ENCODE assay signal across 11 mouse cellular contexts in the genomic region with DNA sequence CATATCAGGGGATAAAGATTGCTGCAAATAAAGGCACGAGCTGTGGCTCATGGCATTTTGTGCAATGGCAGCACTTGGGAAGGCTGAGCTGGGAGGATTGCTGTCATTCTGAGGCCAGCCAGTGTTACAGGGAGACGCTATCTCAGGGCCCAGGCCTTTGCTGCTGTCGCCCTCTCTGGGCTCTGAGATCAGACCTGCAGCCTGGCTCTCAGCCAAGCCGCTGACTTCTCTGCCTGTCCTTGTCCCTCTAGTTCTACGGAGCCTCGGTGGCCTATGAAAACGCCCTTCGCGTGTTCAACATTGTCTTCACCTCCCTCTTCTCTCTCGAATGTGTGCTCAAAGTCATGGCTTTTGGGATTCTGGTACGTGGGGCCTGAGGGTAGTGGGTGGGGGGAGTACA.
DNase-seq lines count a peak whose midpoint lies in the region; ATAC-seq and TF ChIP-seq lines count a peak whose summit lies in the region.
"Had no signal": no experiment of that assay in that cellular context is flagged by ENCODE, and none has a peak within 500 bp of the region (broad histone marks: within the 10 kb centered on the region; RNA-seq: fewer than 3 reads in every experiment).

No protein-coding gene starts in this region.

- H3K9ac ChIP-seq in heart, embryonic 12.5 days: peak overlapping the region; percentile 26; the same call in 1 of the 2 replicates
- H3K9ac ChIP-seq in MEL (ENCODE audit: control insufficient read depth, low read depth, low read length, poor library complexity, severe bottlenecking): peak overlapping the region; percentile 30
- H3K9ac ChIP-seq in liver, embryonic 16.5 days (ENCODE audit: low read depth, low read length): peak overlapping the region; percentile 57

- DNase-seq in heart, postnatal 36 days: no peak
- peak; percentile 82 for DNase-seq in MEL (ENCODE audit: low read depth, low spot score)
- DNase-seq in brain, adult 2 months (ENCODE audit: low read depth, low spot score): peak; percentile 51
- DNase-seq in thymus, postnatal 4 days: no peak
- DNase-seq in kidney, adult 18-20 months: no peak
- no peak for DNase-seq in kidney, adult 11 months
- DNase-seq: kidney, adult 9 months; lung, postnatal 36 days had no signal

- peaks cover 25% of the 10 kb centered on the region for H3K4me1 ChIP-seq in heart, embryonic 12.5 days (replicated peaks)
- H3K4me1 ChIP-seq in MEL (ENCODE audit: control insufficient read depth in 1 of 2, insufficient read depth in 2 of 2, low read length in 2 of 2): peaks cover 3 to 18% of the 10 kb centered on the region in 2 experiments
- peaks cover 50% of the 10 kb centered on the region for H3K4me1 ChIP-seq in liver, embryonic 16.5 days (ENCODE audit: control insufficient read depth, low read depth, low read length)

- no peaks in the 10 kb centered on the region for H3K79me2 ChIP-seq in MEL (ENCODE audit: control insufficient read depth, insufficient read depth, low read length, poor library complexity)

- no peak for TF ChIP-seq EP300 in MEL (IDR thresholded peaks at IDR 0.05; ENCODE audit: low read depth in 1 of 2, low read length in 2 of 2)

- TF ChIP-seq RAD21 in MEL (IDR thresholded peaks at IDR 0.05; ENCODE audit: low read depth, low read length): no peak

- H3K27ac ChIP-seq in heart, embryonic 12.5 days (ENCODE audit: poor library complexity, severe bottlenecking): peak overlapping the region; percentile 50; the same call in 1 of the 2 replicates
- H3K27ac ChIP-seq in MEL (ENCODE audit: control insufficient read depth, low read depth, low read length): no peak overlapping the region
- H3K27ac ChIP-seq in liver, embryonic 16.5 days (ENCODE audit: low read length): peak overlapping the region; percentile 80

- H3K9me3 ChIP-seq in heart, embryonic 12.5 days (replicated peaks): peaks cover 3% of the 10 kb centered on the region; the same call in 1 of the 2 replicates
- no peaks in the 10 kb centered on the region for H3K9me3 ChIP-seq in MEL (replicated peaks; ENCODE audit: insufficient read depth, low read length)
- H3K9me3 ChIP-seq in liver, embryonic 16.5 days (replicated peaks; ENCODE audit: control insufficient read depth, low read length): no peaks in the 10 kb centered on the region

- TF ChIP-seq POLR2A in MEL (IDR thresholded peaks at IDR 0.05; ENCODE audit: control insufficient read depth in 1 of 2, insufficient read depth in 1 of 2, low read depth in 1 of 2, low read length in 2 of 2, poor library complexity in 1 of 2): no peak

- H3K27me3 ChIP-seq in heart, embryonic 12.5 days (replicated peaks): no peaks in the 10 kb centered on the region
- no peaks in the 10 kb centered on the region for H3K27me3 ChIP-seq in MEL (ENCODE audit: control insufficient read depth in 1 of 2, insufficient read depth in 2 of 2, low read length in 2 of 2)
- no peaks in the 10 kb centered on the region for H3K27me3 ChIP-seq in liver, embryonic 16.5 days (ENCODE audit: control insufficient read depth, insufficient read depth, low read depth, low read length)

- peak; percentile 47; the same call in 1 of the 2 replicates for ATAC-seq in heart, embryonic 12.5 days (ENCODE audit: insufficient number of reproducible peaks, low FRiP score)
- peak; percentile 86 for ATAC-seq in liver, embryonic 16.5 days (ENCODE audit: low read depth)

- intact Hi-C loops in heart, postnatal 36 days (cut with DNase I): no loop called here

- TF ChIP-seq CTCF in MEL (IDR thresholded peaks at IDR 0.05 in 2 of 3, conservative IDR thresholded peaks at IDR 0.05 in 1 of 3; ENCODE audit: control insufficient read depth in 1 of 3, insufficient read depth in 1 of 3, low read depth in 2 of 3, low read length in 3 of 3, poor library complexity in 1 of 3, severe bottlenecking in 1 of 3): peak in 2 of 3 experiments; percentile 10 to 22; a peak in 3 of 6 replicates

- WGBS in heart, embryonic 12.5 days: 44% methylated on average over 11 of the region's 11 CpGs
- 25% methylated on average over 11 of the region's 11 CpGs for WGBS in liver, embryonic 16.5 days (ENCODE audit: insufficient replicate concordance)

- no peak overlapping the region for H3K4me2 ChIP-seq in heart, embryonic 12.5 days
- H3K4me2 ChIP-seq in liver, embryonic 16.5 days (ENCODE audit: low read depth, low read length): peak overlapping the region; percentile 52

- no peak overlapping the region for H3K4me3 ChIP-seq in heart, embryonic 12.5 days
- 0 out of 4 replicates have a peak overlapping the region, but pooled peaks of 1 of the 2 experiments have one; percentile 1 for H3K4me3 ChIP-seq in MEL (ENCODE audit: control insufficient read depth in 1 of 2, insufficient read depth in 1 of 2, low read depth in 2 of 2, low read length in 2 of 2)
- H3K4me3 ChIP-seq in liver, embryonic 16.5 days (ENCODE audit: low read depth, low read length): peak overlapping the region; percentile 30
- H3K4me3 ChIP-seq: myocyte had no signal

- H3K36me3 ChIP-seq in heart, embryonic 12.5 days: no peaks in the 10 kb centered on the region
- peaks cover 0 to 4% of the 10 kb centered on the region in 2 experiments; a peak in 1 of 4 replicates for H3K36me3 ChIP-seq in MEL (ENCODE audit: control insufficient read depth in 1 of 2, insufficient read depth in 2 of 2, low read length in 2 of 2)
- H3K36me3 ChIP-seq in liver, embryonic 16.5 days (ENCODE audit: control insufficient read depth, insufficient read depth): no peaks in the 10 kb centered on the region

TF ChIP-seq in MEL, 35 proteins besides CTCF, POLR2A, EP300 and RAD21:
- no peak for TF ChIP-seq BHLHE40 (IDR thresholded peaks at IDR 0.05; ENCODE audit: borderline replicate concordance, low read depth, low read length)
- TF ChIP-seq TCF12 (IDR thresholded peaks at IDR 0.05; ENCODE audit: low read depth, low read length): no peak
- no peak for TF ChIP-seq GATA1 (IDR thresholded peaks at IDR 0.05; ENCODE audit: low read depth, low read length)
- TF ChIP-seq MYC (IDR thresholded peaks at IDR 0.05; ENCODE audit: low read depth, low read length): no peak
- TF ChIP-seq CHD2 (IDR thresholded peaks at IDR 0.05; ENCODE audit: low read length): no peak
- TF ChIP-seq ETS1 (IDR thresholded peaks at IDR 0.05; ENCODE audit: low read depth, low read length): 0 out of 2 replicates have a peak, but pooled peaks have one; percentile 15
- TF ChIP-seq ZNF384 (IDR thresholded peaks at IDR 0.05; ENCODE audit: low read depth, low read length): no peak
- TF ChIP-seq NRF1 (IDR thresholded peaks at IDR 0.05; ENCODE audit: insufficient read depth, low read depth, low read length, poor library complexity, severe bottlenecking): no peak
TF ChIP-seq in MEL: peak in this region for 1.

Comparison
In these comparisons a context has a peak if more than half of its experiments do, and no peak if none do; other contexts are left out.
1. DNase-seq: peak in MEL (single experiment) and brain, adult 2 months (single experiment); none in heart, postnatal 36 days (0 of 2), thymus, postnatal 4 days (single experiment), kidney, adult 18-20 months (single experiment) and kidney, adult 11 months (single experiment).
2. Peak in every context shown above with its lines, with median percentiles within 50 percentile points of each other: H3K9ac ChIP-seq.